Mouse (Mus musculus) C2C12 (cell line): ENCODE data around the gene Spata18. TPM values are rescaled to one million over a fixed set of nuclear protein-coding genes. Genes with fewer than 3 reads are reported as not detected.

ENCODE experiments used
- H3K27me3 ChIP-seq: one replicate; pipeline ENCODE4 v1.6.1; 2011; ENCODE audit not compliant: control insufficient read depth, insufficient read depth, insufficient read length
- H3K36me3 ChIP-seq: one replicate; pipeline ENCODE4 v1.6.1; 2011; ENCODE audit not compliant: control insufficient read depth, insufficient read depth
- H3K4me3 ChIP-seq: one replicate; pipeline ENCODE4 v1.5.1; 2011; ENCODE audit warnings: mild to moderate bottlenecking, control low read depth; ENCODE audit not compliant: poor library complexity, insufficient read depth, severe bottlenecking
- H3K79me2 ChIP-seq: one replicate; pipeline ENCODE4 v1.6.1; 2011; ENCODE audit not compliant: control insufficient read depth, insufficient read depth
- H3K79me3 ChIP-seq: one replicate; pipeline ENCODE4 v1.6.1; 2011; ENCODE audit warnings: low read depth, control low read depth
- H3ac ChIP-seq: one replicate; pipeline ENCODE3; 2011; ENCODE audit warnings: low read depth; ENCODE audit not compliant: control insufficient read depth, insufficient read length
- CEBPB ChIP-seq: IDR thresholded peaks from one replicate; pipeline ENCODE4 v1.6.1; 2011; ENCODE audit warnings: low read depth, mild to moderate bottlenecking, control low read depth, moderate library complexity
- CTCF ChIP-seq: IDR thresholded peaks from one replicate; pipeline ENCODE4 v1.5.1; 2011; ENCODE audit not compliant: control insufficient read depth, insufficient read depth, insufficient read length
- FOSL1 ChIP-seq: IDR thresholded peaks from one replicate; pipeline ENCODE4 v1.8.0; 2011; ENCODE audit warnings: mild to moderate bottlenecking, low read length; ENCODE audit not compliant: poor library complexity, insufficient read depth, severe bottlenecking
- MAX ChIP-seq: IDR thresholded peaks from one replicate; pipeline ENCODE4 v1.6.1; 2011; ENCODE audit warnings: mild to moderate bottlenecking, control low read depth
- MYOD1 ChIP-seq: IDR thresholded peaks from one replicate; pipeline ENCODE4 v1.6.1; 2011; ENCODE audit warnings: low read depth; ENCODE audit not compliant: control insufficient read depth, insufficient read length
- MYOG ChIP-seq: IDR thresholded peaks from one replicate; pipeline ENCODE4 v1.6.1; 2011; ENCODE audit not compliant: control insufficient read depth, insufficient read length; ENCODE audit errors: extremely low read depth
- USF1 ChIP-seq: IDR thresholded peaks from one replicate; pipeline ENCODE4 v1.6.1; 2011; ENCODE audit warnings: low read depth, mild to moderate bottlenecking, control low read depth, moderate library complexity
- polyA plus RNA-seq: library from polyadenylated mRNA; unstranded; fragments of >200 nt; fragmentation: generic; extraction: Trizol; gene quantifications from one replicate; pipeline ENCODE4 v1.2.1, GENCODE M21; 2012; ENCODE audit warnings: missing spikeins

The Spata18 gene
- polyA plus RNA-seq, 1 experiment, result not detected

GRCm38 (mm10) chr5:73615211-73615610, 36.0 kb upstream of the Spata18 start:
- Histone ChIP-seq H3K79me3 (no peaks in the 10 kb centered on the region), H3ac (no peak overlapping the region), H3K27me3 (peaks cover 7% of the 10 kb centered on the region), H3K79me2 (no peaks in the 10 kb centered on the region), H3K4me3 (no peak overlapping the region), H3K36me3 (no peaks in the 10 kb centered on the region)
- no peak for TF ChIP-seq MYOG
- TF ChIP-seq CTCF, result no peak
- TF ChIP-seq CEBPB, result no peak
- no peak for TF ChIP-seq FOSL1
- TF ChIP-seq MAX, result no peak
- no peak for TF ChIP-seq MYOD1
- TF ChIP-seq USF1, result no peak

GRCm38 (mm10) chr5:73618969-73619368, 32.2 kb upstream of the Spata18 start:
- no peak overlapping the region for H3ac ChIP-seq
- no peaks in the 10 kb centered on the region for H3K79me2 ChIP-seq
- TF ChIP-seq MAX (no peak), CTCF (no peak), MYOD1 (no peak), MYOG (no peak), CEBPB (no peak), FOSL1 (no peak), USF1 (no peak)
- no peaks in the 10 kb centered on the region for H3K79me3 ChIP-seq
- H3K27me3 ChIP-seq, result peaks cover 3% of the 10 kb centered on the region
- H3K4me3 ChIP-seq, result no peak overlapping the region
- no peaks in the 10 kb centered on the region for H3K36me3 ChIP-seq

- no peak overlapping the region for H3K4me3 ChIP-seq
- TF ChIP-seq CEBPB (no peak), USF1 (no peak), FOSL1 (no peak), CTCF (no peak), MYOG (no peak), MYOD1 (no peak), MAX (no peak)
- H3K27me3 ChIP-seq, result peaks cover 4% of the 10 kb centered on the region
- H3K79me2 ChIP-seq, result no peaks in the 10 kb centered on the region
- H3ac ChIP-seq, result no peak overlapping the region
- H3K36me3 ChIP-seq, result no peaks in the 10 kb centered on the region
- H3K79me3 ChIP-seq, result no peaks in the 10 kb centered on the region
These were observed 25.7 kb upstream of the Spata18 start for GRCm38 (mm10) chr5:73625505-73625904.

GRCm38 (mm10) chr5:73626842-73627241, 24.3 kb upstream of the Spata18 start:
- no peak overlapping the region for H3K4me3 ChIP-seq
- no peak overlapping the region for H3ac ChIP-seq
- peaks cover 4% of the 10 kb centered on the region for H3K27me3 ChIP-seq
- no peaks in the 10 kb centered on the region for H3K79me2 ChIP-seq
- TF ChIP-seq USF1 (no peak), MYOD1 (no peak), FOSL1 (no peak), CTCF (no peak), CEBPB (no peak), MYOG (no peak), MAX (no peak)
- no peaks in the 10 kb centered on the region for H3K79me3 ChIP-seq
- no peaks in the 10 kb centered on the region for H3K36me3 ChIP-seq

- H3K27me3 ChIP-seq, result peaks cover 4% of the 10 kb centered on the region
- TF ChIP-seq CTCF, result no peak
- no peak for TF ChIP-seq MYOD1
- TF ChIP-seq USF1, result no peak
- no peak for TF ChIP-seq MYOG
- TF ChIP-seq CEBPB, result no peak
- no peak for TF ChIP-seq FOSL1
- TF ChIP-seq MAX, result no peak
- no peaks in the 10 kb centered on the region for H3K79me3 ChIP-seq
- no peaks in the 10 kb centered on the region for H3K79me2 ChIP-seq
- no peaks in the 10 kb centered on the region for H3K36me3 ChIP-seq
- H3ac ChIP-seq, result no peak overlapping the region
- H3K4me3 ChIP-seq, result no peak overlapping the region
These were observed 23.6 kb upstream of the Spata18 start for GRCm38 (mm10) chr5:73627559-73627958.

GRCm38 (mm10) chr5:73627991-73628390, 23.2 kb upstream of the Spata18 start:
- H3K4me3 ChIP-seq, result no peak overlapping the region
- peaks cover 4% of the 10 kb centered on the region for H3K27me3 ChIP-seq
- no peak overlapping the region for H3ac ChIP-seq
- no peaks in the 10 kb centered on the region for H3K79me3 ChIP-seq
- no peaks in the 10 kb centered on the region for H3K79me2 ChIP-seq
- TF ChIP-seq MYOD1 (no peak), MYOG (no peak), MAX (no peak), FOSL1 (no peak), CEBPB (no peak), USF1 (no peak), CTCF (no peak)
- no peaks in the 10 kb centered on the region for H3K36me3 ChIP-seq
